Mouse (Mus musculus): Measurements from ENCODE around the gene Slc9a8.

GRCm38 (mm10) chr2:167373266-167373665 is 48.2 kb upstream of the Slc9a8 start:
- TF ChIP-seq USF1 (IDR thresholded peaks at IDR 0.05; ENCODE audit: low read depth, low read length) (no peak), CTCF (IDR thresholded peaks at IDR 0.05 in 2 of 3, conservative IDR thresholded peaks at IDR 0.05 in 1 of 3; ENCODE audit: control insufficient read depth in 1 of 3, insufficient read depth in 1 of 3, low read depth in 2 of 3, low read length in 3 of 3, poor library complexity in 1 of 3, severe bottlenecking in 1 of 3) (no peak), SMC3 (IDR thresholded peaks at IDR 0.05; ENCODE audit: low read depth, low read length) (no peak), MAFK (IDR thresholded peaks at IDR 0.05; ENCODE audit: borderline replicate concordance, low read depth, low read length) (no peak), HCFC1 (IDR thresholded peaks at IDR 0.05; ENCODE audit: low read depth, low read length) (no peak), EP300 (IDR thresholded peaks at IDR 0.05; ENCODE audit: low read depth in 1 of 2, low read length in 2 of 2) (no peak), POLR2AphosphoS2 (IDR thresholded peaks at IDR 0.05; ENCODE audit: low read length) (no peak)
